Comparison of ENCODE assay signal across 8 mouse cellular contexts in the genomic region with DNA sequence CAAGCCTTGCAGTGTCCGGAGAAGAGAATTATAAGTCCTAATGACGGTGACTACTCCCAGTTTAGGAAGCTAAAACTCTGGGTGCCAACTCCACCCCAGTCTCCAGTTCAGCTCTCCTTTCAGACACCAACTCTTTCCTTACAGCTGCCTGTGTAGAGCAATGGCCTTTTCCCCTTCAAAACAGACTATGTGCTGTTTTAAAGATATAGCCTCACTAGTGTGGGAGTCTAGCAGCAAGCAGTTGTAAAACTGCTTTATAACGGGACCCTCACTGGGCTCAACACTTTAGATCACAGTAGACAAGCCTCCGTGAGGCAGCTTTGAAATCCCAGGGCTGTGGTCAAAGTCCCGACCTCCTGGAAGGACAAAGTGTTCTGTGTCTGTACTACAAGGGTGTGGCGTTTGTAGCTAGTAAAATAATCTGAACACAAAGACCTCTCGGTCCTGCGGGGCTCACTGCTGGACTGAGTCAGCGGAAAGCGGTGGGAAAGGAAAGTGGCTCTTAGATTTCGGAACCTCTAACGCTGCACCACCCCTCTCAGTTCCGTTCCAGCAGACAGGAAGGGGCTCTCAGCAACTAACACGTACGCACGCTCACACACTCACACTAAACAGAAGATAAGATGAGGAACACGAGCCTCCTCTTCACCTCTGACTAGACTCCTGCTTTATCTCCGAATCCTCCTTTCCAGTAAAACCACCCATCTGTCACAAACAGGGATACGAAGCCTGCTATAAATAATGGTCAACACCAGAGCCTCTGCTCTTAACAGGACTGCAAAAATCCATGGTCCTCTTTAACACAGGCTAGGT. TPM values are rescaled to one million over a fixed set of nuclear protein-coding genes. Genes with fewer than 3 reads are reported as not detected.
DNase-seq lines count a peak whose midpoint lies in the region; ATAC-seq and TF ChIP-seq lines count a peak whose summit lies in the region.

No protein-coding gene starts in this region.

- WGBS in embryonic facial prominence, embryonic 11.5 days: 32% methylated on average over 19 of the region's 19 CpGs
- WGBS in intestine, embryonic 16.5 days: 12% methylated on average over 19 of the region's 19 CpGs
- 10% methylated on average over 19 of the region's 19 CpGs for WGBS in liver, embryonic 15.5 days (ENCODE audit: insufficient replicate concordance)

- H3K9me3 ChIP-seq in embryonic facial prominence, embryonic 11.5 days (replicated peaks; ENCODE audit: control insufficient read depth, low read length): no peaks in the 10 kb centered on the region
- no peaks in the 10 kb centered on the region for H3K9me3 ChIP-seq in intestine, embryonic 16.5 days (ENCODE audit: control insufficient read depth, low read length)
- no peaks in the 10 kb centered on the region for H3K9me3 ChIP-seq in liver, embryonic 15.5 days (replicated peaks)

- no peaks in the 10 kb centered on the region for H3K27me3 ChIP-seq in embryonic facial prominence, embryonic 11.5 days (ENCODE audit: control insufficient read depth, insufficient read depth, low read length)
- no peaks in the 10 kb centered on the region for H3K27me3 ChIP-seq in intestine, embryonic 16.5 days (replicated peaks; ENCODE audit: control insufficient read depth, insufficient read depth, low read length)
- no peaks in the 10 kb centered on the region for H3K27me3 ChIP-seq in liver, embryonic 15.5 days

- H3K4me2 ChIP-seq in embryonic facial prominence, embryonic 11.5 days (ENCODE audit: low read depth, low read length): peak overlapping the region; percentile 33
- peak overlapping the region; percentile 53 for H3K4me2 ChIP-seq in intestine, embryonic 16.5 days (ENCODE audit: low read depth, low read length)
- H3K4me2 ChIP-seq in liver, embryonic 15.5 days: peak overlapping the region; percentile 70

- peak; percentile 14 to 15 for DNase-seq in left cerebral cortex, adult 2 months (ENCODE audit: extremely low spot score in 1 of 2, low spot score in 2 of 2)
- DNase-seq in left cerebral cortex, adult 11 months (ENCODE audit: low spot score): no peak
- DNase-seq in embryonic facial prominence, embryonic 11.5 days (ENCODE audit: low spot score): peak; percentile 30
- DNase-seq in heart, adult 11 months: peak; percentile 99
- DNase-seq in natural killer cell, adult 2 months (ENCODE audit: low spot score in 2 of 2): peak; percentile 32 to 39
- DNase-seq in testis, postnatal 10 days (ENCODE audit: low spot score): peak; percentile 64

- H3K4me3 ChIP-seq in left cerebral cortex, adult 2 months: peak overlapping the region; percentile 42
- H3K4me3 ChIP-seq in embryonic facial prominence, embryonic 11.5 days (ENCODE audit: low read depth, low read length): no peak overlapping the region
- H3K4me3 ChIP-seq in intestine, embryonic 16.5 days (ENCODE audit: low read length): peak overlapping the region; percentile 36
- H3K4me3 ChIP-seq in liver, embryonic 15.5 days (replicated peaks): peak overlapping the region; percentile 47

- peak; percentile 67 for ATAC-seq in embryonic facial prominence, embryonic 11.5 days (replicated peaks; ENCODE audit: insufficient number of reproducible peaks, low FRiP score, low TSS enrichment, low read depth)
- ATAC-seq in intestine, embryonic 16.5 days: peak; percentile 97
- peak; percentile 88 for ATAC-seq in liver, embryonic 15.5 days (ENCODE audit: insufficient read depth)

- no peaks in the 10 kb centered on the region for H3K36me3 ChIP-seq in embryonic facial prominence, embryonic 11.5 days (replicated peaks; ENCODE audit: control insufficient read depth, insufficient read depth, low read depth, low read length)
- H3K36me3 ChIP-seq in intestine, embryonic 16.5 days (ENCODE audit: control insufficient read depth, insufficient read depth, low read length): no peaks in the 10 kb centered on the region
- no peaks in the 10 kb centered on the region for H3K36me3 ChIP-seq in liver, embryonic 15.5 days (replicated peaks)

- intact Hi-C loops in left cerebral cortex, adult 2 months (cut with DNase I): no loop called here

- peak overlapping the region; percentile 80 for H3K27ac ChIP-seq in left cerebral cortex, adult 2 months
- H3K27ac ChIP-seq in embryonic facial prominence, embryonic 11.5 days (replicated peaks; ENCODE audit: low read depth, low read length): no peak overlapping the region
- peak overlapping the region; percentile 67 for H3K27ac ChIP-seq in intestine, embryonic 16.5 days (ENCODE audit: low read length)
- peak overlapping the region; percentile 55 for H3K27ac ChIP-seq in liver, embryonic 15.5 days (replicated peaks)

- peak overlapping the region; percentile 48 for H3K9ac ChIP-seq in embryonic facial prominence, embryonic 11.5 days (replicated peaks; ENCODE audit: low read length)
- H3K9ac ChIP-seq in intestine, embryonic 16.5 days (ENCODE audit: low read depth, low read length): peak overlapping the region; percentile 60
- H3K9ac ChIP-seq in liver, embryonic 15.5 days: peak overlapping the region; percentile 42

- H3K4me1 ChIP-seq in embryonic facial prominence, embryonic 11.5 days (ENCODE audit: control insufficient read depth, insufficient read depth, low read length): no peaks in the 10 kb centered on the region
- H3K4me1 ChIP-seq in intestine, embryonic 16.5 days (ENCODE audit: control insufficient read depth, insufficient read depth, low read length): peaks cover 12% of the 10 kb centered on the region
- H3K4me1 ChIP-seq in liver, embryonic 15.5 days (replicated peaks): peaks cover 14% of the 10 kb centered on the region

- TF ChIP-seq CTCF in left cerebral cortex, adult 2 months (IDR thresholded peaks at IDR 0.05): no peak

RNA-seq across cellular contexts. Expression of a gene that starts 21.0 kb away (rescaled TPM):
- total RNA-seq in left cerebral cortex, adult 2 months (2021): 10 to 100 TPM; 39.2 to 50.8 TPM
- 33.7 and 37.5 TPM in 2 replicates for polyA plus RNA-seq in embryonic facial prominence, embryonic 11.5 days (2014; fragmentation: Nextera tagmentation; extraction: Ambion mirVana)
- 75.1 and 75.4 TPM in 2 replicates for polyA plus RNA-seq in intestine, embryonic 16.5 days (2015; fragmentation: Nextera tagmentation; extraction: Ambion mirVana)
- polyA plus RNA-seq in liver, embryonic 15.5 days (2015; fragmentation: Nextera tagmentation; extraction: Ambion mirVana): 81.6 and 91.3 TPM in 2 replicates
